Mouse (Mus musculus): ENCODE results near the gene Swsap1. TPM values are rescaled to one million over a fixed set of nuclear protein-coding genes. Genes with fewer than 3 reads are reported as not detected.

Gene Swsap1
- polyA plus RNA-seq, 1 experiment from 2014 or later = 4.6 TPM

DNA sequence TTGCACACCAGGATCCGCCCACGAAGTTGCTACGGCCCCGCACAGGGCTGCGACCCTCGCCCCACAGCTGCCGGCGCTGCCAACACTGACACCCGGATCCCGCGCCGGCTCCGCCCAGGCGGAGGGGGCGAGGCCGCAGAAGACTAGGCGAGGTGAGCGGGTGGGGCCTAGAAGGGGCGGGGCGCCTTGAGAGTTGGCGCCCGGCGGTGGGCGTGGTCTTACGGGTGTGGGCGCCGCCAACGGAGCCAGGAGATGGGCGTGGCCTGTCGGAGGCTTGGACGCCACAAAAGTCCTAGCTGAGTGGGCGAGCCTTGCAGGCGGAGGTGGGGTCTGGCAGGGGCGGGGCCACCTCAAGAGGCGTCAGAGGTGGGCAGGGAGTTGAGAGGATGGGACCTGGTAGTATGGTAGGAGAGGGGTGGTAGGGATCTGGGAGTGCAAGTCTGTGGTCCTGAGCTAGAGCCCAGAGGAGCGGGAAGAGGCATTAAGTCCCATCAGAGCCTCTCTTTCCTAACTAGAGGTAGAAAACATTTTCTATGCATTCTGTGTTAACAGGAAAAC is 37.4 kb upstream of the Swsap1 start, which contains the start of gene Rab3d:
Gene Rab3d, minus strand, starts transcription at position 158 of the 558 bp plus-strand sequence.
- under 1% methylated on average over 36 of the region's 36 CpGs for WGBS
- no peak for TF ChIP-seq CTCF (IDR thresholded peaks at IDR 0.05; ENCODE audit: low read depth)
- Histone ChIP-seq H3K27me3 (replicated peaks; ENCODE audit: control insufficient read depth, insufficient read depth, low read length) (no peaks in the 10 kb centered on the region), H3K4me1 (replicated peaks; ENCODE audit: control insufficient read depth, insufficient read depth, low read length) (no peaks in the 10 kb centered on the region), H3K4me2 (replicated peaks; ENCODE audit: low read depth) (peak within 1 kb of the TSS; percentile 97), H3K27ac (ENCODE audit: low read depth, low read length) (peak within 1 kb of the TSS; percentile 61), H3K4me3 (ENCODE audit: low read depth, low read length) (peak within 1 kb of the TSS; percentile 65), H3K9me3 (ENCODE audit: control insufficient read depth) (no peaks in the 10 kb centered on the region), H3K36me3 (ENCODE audit: control insufficient read depth, insufficient read depth) (peaks cover 11% of the 10 kb centered on the region; the same call in 1 of the 2 replicates), H3K9ac (ENCODE audit: low read depth, low read length) (peak within 1 kb of the TSS; percentile 53)
- ATAC-seq = peak; percentile 89

DNA sequence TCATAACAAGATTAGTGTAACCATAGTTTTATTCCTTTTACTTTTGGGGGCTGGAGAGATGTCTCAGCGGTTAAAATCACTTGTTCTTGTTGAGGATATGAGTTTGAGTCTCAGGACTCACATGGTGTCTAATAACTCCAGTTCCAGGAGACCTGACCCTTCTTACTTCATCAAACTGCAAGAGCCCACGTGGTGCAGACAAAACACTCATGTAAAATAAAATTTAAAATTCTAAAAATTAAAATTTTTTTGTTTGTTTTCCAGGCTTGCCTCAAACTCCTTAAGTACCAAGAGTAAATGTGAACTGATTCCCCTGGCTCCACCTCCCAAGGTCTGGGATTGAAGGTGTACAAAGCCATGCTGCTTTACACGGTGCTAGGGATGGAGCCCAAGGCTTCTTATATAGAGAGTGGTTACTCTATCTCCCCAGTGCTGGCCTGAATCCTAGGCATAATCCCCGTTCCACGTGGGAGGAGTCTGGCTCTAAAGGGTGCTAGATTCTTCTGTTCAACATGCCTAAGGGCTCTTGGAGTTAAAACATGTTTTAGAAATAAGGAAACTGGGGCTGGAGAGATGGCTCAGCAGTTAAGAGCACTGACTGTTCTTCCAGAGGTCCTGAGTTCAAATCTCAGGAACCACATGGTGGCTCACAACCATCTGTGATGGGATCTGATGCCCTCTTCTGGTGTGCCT is 36.7 kb upstream of the Swsap1 start:
- Histone ChIP-seq H3K36me3 (ENCODE audit: control insufficient read depth, insufficient read depth) (peaks cover 11% of the 10 kb centered on the region; the same call in 1 of the 2 replicates), H3K27ac (ENCODE audit: low read depth, low read length) (no peak overlapping the region), H3K4me3 (ENCODE audit: low read depth, low read length) (no peak overlapping the region), H3K4me2 (replicated peaks; ENCODE audit: low read depth) (peak overlapping the region; percentile 97; the same call in 1 of the 2 replicates), H3K9ac (ENCODE audit: low read depth, low read length) (no peak overlapping the region), H3K4me1 (replicated peaks; ENCODE audit: control insufficient read depth, insufficient read depth, low read length) (no peaks in the 10 kb centered on the region), H3K27me3 (replicated peaks; ENCODE audit: control insufficient read depth, insufficient read depth, low read length) (no peaks in the 10 kb centered on the region), H3K9me3 (ENCODE audit: control insufficient read depth) (no peaks in the 10 kb centered on the region)
- 26% methylated on average over 5 of the region's 5 CpGs for WGBS
- TF ChIP-seq CTCF (IDR thresholded peaks at IDR 0.05; ENCODE audit: low read depth) = no peak
- ATAC-seq = no peak

DNA sequence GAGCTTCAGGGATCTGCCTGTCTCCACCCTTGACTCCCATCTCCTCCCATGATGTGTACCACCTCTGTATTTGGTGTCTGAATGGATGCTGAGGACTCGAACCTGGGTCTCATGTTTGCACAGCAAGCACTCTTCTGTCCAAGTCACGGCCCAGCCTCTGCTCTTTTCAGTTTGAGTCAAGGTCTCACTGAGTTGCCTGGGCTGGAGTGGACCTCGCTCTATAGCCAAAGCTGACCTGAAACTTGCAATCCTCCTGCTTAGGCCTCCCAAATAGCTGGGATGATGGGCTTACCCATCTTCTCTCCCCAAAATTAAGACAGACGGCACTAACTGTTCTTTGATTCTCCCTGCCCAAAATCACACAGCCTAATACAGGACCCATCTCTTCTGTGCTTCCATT is 32.5 kb upstream of the Swsap1 start:
- Histone ChIP-seq H3K4me3 (ENCODE audit: low read depth, low read length) (no peak overlapping the region), H3K36me3 (ENCODE audit: control insufficient read depth, insufficient read depth) (no peaks in the 10 kb centered on the region; the same call in 1 of the 2 replicates), H3K9me3 (ENCODE audit: control insufficient read depth) (no peaks in the 10 kb centered on the region), H3K9ac (ENCODE audit: low read depth, low read length) (no peak overlapping the region), H3K4me2 (replicated peaks; ENCODE audit: low read depth) (no peak overlapping the region), H3K27ac (ENCODE audit: low read depth, low read length) (no peak overlapping the region), H3K27me3 (replicated peaks; ENCODE audit: control insufficient read depth, insufficient read depth, low read length) (no peaks in the 10 kb centered on the region), H3K4me1 (replicated peaks; ENCODE audit: control insufficient read depth, insufficient read depth, low read length) (peaks cover 5% of the 10 kb centered on the region; the same call in 1 of the 2 replicates)
- ATAC-seq = no peak
- 92% methylated on average over 4 of the region's 4 CpGs for WGBS
- TF ChIP-seq CTCF (IDR thresholded peaks at IDR 0.05; ENCODE audit: low read depth) = no peak

DNA sequence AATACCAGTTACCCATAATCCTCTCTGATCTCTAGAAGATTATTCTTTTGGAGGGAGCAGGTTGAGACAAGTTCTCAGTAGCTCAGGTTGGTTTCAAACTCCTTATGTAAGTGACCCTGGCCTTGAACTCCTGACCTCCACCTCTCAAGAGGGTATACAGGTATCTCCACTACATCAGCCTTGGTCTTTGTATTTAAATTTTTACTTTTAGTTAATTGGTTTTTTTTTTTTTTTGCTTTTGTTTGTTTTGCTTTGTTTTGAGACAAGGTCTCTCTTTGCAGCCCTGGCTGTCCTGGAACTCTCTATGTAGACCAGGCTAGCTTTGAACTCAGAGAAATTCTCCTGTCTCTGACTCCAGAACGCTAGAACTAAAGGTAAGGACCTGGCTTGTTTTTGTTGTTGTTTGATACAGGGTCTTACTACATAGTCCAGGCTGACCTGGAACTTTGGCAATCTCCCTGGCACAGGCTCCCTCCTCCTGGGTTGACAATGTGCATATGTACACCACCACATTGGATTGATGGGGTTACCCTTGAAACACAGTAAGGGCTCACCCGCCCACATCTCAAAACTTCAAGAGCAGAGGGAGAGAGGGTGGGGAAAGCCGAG is 32.0 kb upstream of the Swsap1 start:
- Histone ChIP-seq H3K4me1 (replicated peaks; ENCODE audit: control insufficient read depth, insufficient read depth, low read length) (peaks cover 5% of the 10 kb centered on the region; the same call in 1 of the 2 replicates), H3K4me3 (ENCODE audit: low read depth, low read length) (no peak overlapping the region), H3K27me3 (replicated peaks; ENCODE audit: control insufficient read depth, insufficient read depth, low read length) (no peaks in the 10 kb centered on the region), H3K9ac (ENCODE audit: low read depth, low read length) (no peak overlapping the region), H3K27ac (ENCODE audit: low read depth, low read length) (no peak overlapping the region), H3K4me2 (replicated peaks; ENCODE audit: low read depth) (no peak overlapping the region), H3K9me3 (ENCODE audit: control insufficient read depth) (no peaks in the 10 kb centered on the region), H3K36me3 (ENCODE audit: control insufficient read depth, insufficient read depth) (no peaks in the 10 kb centered on the region; the same call in 1 of the 2 replicates)
- WGBS = 48% methylated on average over 3 of the region's 3 CpGs
- ATAC-seq = no peak
- no peak for TF ChIP-seq CTCF (IDR thresholded peaks at IDR 0.05; ENCODE audit: low read depth)

DNA sequence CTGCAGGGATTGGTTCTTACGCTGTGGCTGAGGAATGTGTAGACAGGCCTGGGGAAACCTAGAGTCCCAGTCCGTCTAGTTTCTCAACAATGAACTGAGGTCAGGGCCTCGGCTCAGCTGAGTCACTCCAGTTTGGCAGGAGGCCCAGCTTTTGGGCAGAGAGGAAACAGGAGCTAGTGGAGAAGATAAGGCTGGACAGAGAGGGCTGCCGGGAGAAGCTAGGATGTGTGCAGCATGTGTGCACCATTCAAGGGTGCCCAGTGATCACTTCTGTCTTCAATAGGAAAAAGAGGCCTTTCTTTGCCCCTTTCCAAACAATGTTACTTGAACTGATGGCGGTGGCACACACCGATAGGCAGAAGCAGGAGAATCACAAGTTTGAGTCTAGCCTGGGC is 31.5 kb upstream of the Swsap1 start:
- Histone ChIP-seq H3K36me3 (ENCODE audit: control insufficient read depth, insufficient read depth) (no peaks in the 10 kb centered on the region; the same call in 1 of the 2 replicates), H3K9me3 (ENCODE audit: control insufficient read depth) (no peaks in the 10 kb centered on the region), H3K27me3 (replicated peaks; ENCODE audit: control insufficient read depth, insufficient read depth, low read length) (no peaks in the 10 kb centered on the region), H3K9ac (ENCODE audit: low read depth, low read length) (no peak overlapping the region), H3K4me1 (replicated peaks; ENCODE audit: control insufficient read depth, insufficient read depth, low read length) (peaks cover 5% of the 10 kb centered on the region; the same call in 1 of the 2 replicates), H3K4me2 (replicated peaks; ENCODE audit: low read depth) (no peak overlapping the region), H3K27ac (ENCODE audit: low read depth, low read length) (no peak overlapping the region), H3K4me3 (ENCODE audit: low read depth, low read length) (no peak overlapping the region)
- no peak for ATAC-seq
- TF ChIP-seq CTCF (IDR thresholded peaks at IDR 0.05; ENCODE audit: low read depth) = no peak
- WGBS = 33% methylated on average over 6 of the region's 6 CpGs

DNA sequence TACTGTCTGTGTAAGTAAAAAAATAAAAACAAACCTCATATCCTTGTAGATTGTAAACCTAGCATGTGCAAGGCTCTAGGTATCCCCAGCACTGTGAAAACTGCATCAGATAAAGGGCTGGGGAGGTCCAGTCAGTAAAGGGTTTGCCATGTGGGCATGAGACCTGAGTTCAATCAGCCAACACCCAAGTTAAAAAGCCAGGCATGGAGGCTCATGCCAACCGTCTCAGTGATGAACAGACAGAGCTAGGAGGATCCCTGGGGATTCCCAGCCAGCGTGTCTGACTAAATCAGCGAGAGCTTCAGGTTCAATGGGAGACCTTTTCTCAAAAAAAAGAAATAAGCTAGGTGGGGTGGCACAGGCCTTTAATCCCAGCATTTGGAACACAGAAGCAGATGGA is 30.5 kb upstream of the Swsap1 start:
- peaks cover 5% of the 10 kb centered on the region; the same call in 1 of the 2 replicates for H3K4me1 ChIP-seq (replicated peaks; ENCODE audit: control insufficient read depth, insufficient read depth, low read length)
- ATAC-seq = no peak
- H3K27ac ChIP-seq (ENCODE audit: low read depth, low read length) = no peak overlapping the region
- H3K27me3 ChIP-seq (replicated peaks; ENCODE audit: control insufficient read depth, insufficient read depth, low read length) = no peaks in the 10 kb centered on the region
- H3K4me2 ChIP-seq (replicated peaks; ENCODE audit: low read depth) = no peak overlapping the region
- no peak overlapping the region for H3K9ac ChIP-seq (ENCODE audit: low read depth, low read length)
- H3K4me3 ChIP-seq (ENCODE audit: low read depth, low read length) = no peak overlapping the region
- TF ChIP-seq CTCF (IDR thresholded peaks at IDR 0.05; ENCODE audit: low read depth) = no peak
- no peaks in the 10 kb centered on the region for H3K9me3 ChIP-seq (ENCODE audit: control insufficient read depth)
- H3K36me3 ChIP-seq (ENCODE audit: control insufficient read depth, insufficient read depth) = no peaks in the 10 kb centered on the region; the same call in 1 of the 2 replicates
- WGBS = 94% methylated on average over 3 of the region's 3 CpGs

Data from intestine, postnatal 0 days (tissue).